ENCODE assay signal across 11 mouse cellular contexts in genomic region chr10:18826107-18826506, GRCm38 (mm10). TPM values are rescaled to one million over a fixed set of nuclear protein-coding genes. Genes with fewer than 3 reads are reported as not detected.
"Had no signal": no experiment of that assay in that cellular context is flagged by ENCODE, and none has a peak within 500 bp of the region (broad histone marks: within the 10 kb centered on the region; RNA-seq: fewer than 3 reads in every experiment).

No protein-coding gene starts in this region.

- ATAC-seq: midbrain, embryonic 16.5 days had no signal

- DNase-seq: lung, adult 18-20 months; lung, embryonic 14.5 days; lung, postnatal 10 days; lung, postnatal 4 days; midbrain, embryonic 14.5 days; right cerebral cortex, postnatal 14 days; thymus, adult 2 months; thymus, postnatal 25 days; thymus, postnatal 4 days had no signal

RNA-seq across cellular contexts. Expression of gene Gm4922, which starts 39.5 kb away (rescaled TPM):
- total RNA-seq: megakaryocyte-erythroid progenitor cell, adult 5-6 weeks had no signal
